ENCODE assay signal across 13 mouse cellular contexts in genomic region chr5:112843676-112844257, GRCm38 (mm10). TPM values are rescaled to one million over a fixed set of nuclear protein-coding genes. Genes with fewer than 3 reads are reported as not detected.
DNase-seq lines count a peak whose midpoint lies in the region; ATAC-seq and TF ChIP-seq lines count a peak whose summit lies in the region.
"Had no signal": no experiment of that assay in that cellular context is flagged by ENCODE, and none has a peak within 500 bp of the region (broad histone marks: within the 10 kb centered on the region; RNA-seq: fewer than 3 reads in every experiment).

No protein-coding gene starts in this region.

- no peaks in the 10 kb centered on the region for H3K36me3 ChIP-seq in forebrain, postnatal 0 days (ENCODE audit: insufficient read depth)
- no peaks in the 10 kb centered on the region for H3K36me3 ChIP-seq in midbrain, embryonic 13.5 days

- peaks cover 16% of the 10 kb centered on the region; the same call in 1 of the 2 replicates for H3K4me1 ChIP-seq in forebrain, postnatal 0 days (ENCODE audit: insufficient read depth)
- H3K4me1 ChIP-seq in midbrain, embryonic 13.5 days (replicated peaks): peaks cover 66% of the 10 kb centered on the region

- peak overlapping the region; percentile 41; the same call in 1 of the 2 replicates for H3K27ac ChIP-seq in forebrain, postnatal 0 days (ENCODE audit: low read depth, low read length)
- H3K27ac ChIP-seq in midbrain, embryonic 13.5 days: peak overlapping the region; percentile 88
- H3K27ac ChIP-seq: liver, embryonic 14.5 days had no signal

- ATAC-seq in forebrain, postnatal 0 days: peak; percentile 46; the same call in 1 of the 2 replicates
- ATAC-seq in midbrain, embryonic 13.5 days: peak; percentile 71
- no peak for ATAC-seq in granulocyte monocyte progenitor cell, adult 5-6 weeks (replicated peaks; ENCODE audit: poor library complexity, severe bottlenecking)
- no peak for ATAC-seq in frontal cortex, adult (ENCODE audit: low TSS enrichment)

- no peaks in the 10 kb centered on the region for H3K27me3 ChIP-seq in forebrain, postnatal 0 days (ENCODE audit: insufficient read depth, low read length)
- 0 out of 2 replicates have a peak, but pooled peaks cover 9% of the 10 kb centered on the region for H3K27me3 ChIP-seq in midbrain, embryonic 13.5 days

- H3K4me2 ChIP-seq in forebrain, postnatal 0 days (ENCODE audit: low read depth): no peak overlapping the region
- H3K4me2 ChIP-seq in midbrain, embryonic 13.5 days (replicated peaks): no peak overlapping the region

- no peak overlapping the region for H3K9ac ChIP-seq in forebrain, postnatal 0 days
- no peak overlapping the region; the same call in 1 of the 2 replicates for H3K9ac ChIP-seq in midbrain, embryonic 13.5 days (replicated peaks)
- H3K9ac ChIP-seq: liver, embryonic 14.5 days had no signal

- TF ChIP-seq CTCF in forebrain, postnatal 0 days (IDR thresholded peaks at IDR 0.05; ENCODE audit: low read depth): no peak

- 27% methylated on average over 6 of the region's 6 CpGs for WGBS in forebrain, postnatal 0 days
- WGBS in midbrain, embryonic 13.5 days: 19% methylated on average over 6 of the region's 6 CpGs

- intact Hi-C loops in left cerebral cortex, postnatal 14 days (cut with DNase I): no loop called here

- peak; percentile 21 for DNase-seq in ES-CJ7 (ENCODE audit: low read depth, low spot score)
- DNase-seq in embryo, embryonic 10.5 days (ENCODE audit: low spot score): peak; percentile 79
- peak; percentile 71 for DNase-seq in forebrain, postnatal 0 days
- no peak for DNase-seq in left cerebral cortex, postnatal 14 days (ENCODE audit: low spot score in 2 of 2)
- no peak for DNase-seq in lung, postnatal 14 days
- DNase-seq: cerebellum, adult 9-11 months; kidney, postnatal 10 days; thymus, postnatal 25 days had no signal

- H3K4me3 ChIP-seq in forebrain, postnatal 0 days (ENCODE audit: low read depth, low read length): no peak overlapping the region
- no peak overlapping the region for H3K4me3 ChIP-seq in midbrain, embryonic 13.5 days (replicated peaks)

- no peaks in the 10 kb centered on the region for H3K9me3 ChIP-seq in forebrain, postnatal 0 days (ENCODE audit: low read length)
- H3K9me3 ChIP-seq in midbrain, embryonic 13.5 days: no peaks in the 10 kb centered on the region

RNA-seq across cellular contexts. Expression of gene Myo18b, which starts 52.4 kb away (rescaled TPM):
- 2.0 and 2.5 TPM in 2 replicates for total RNA-seq in forebrain, postnatal 0 days (2014; rRNA removed)
- polyA plus RNA-seq in forebrain, postnatal 0 days (2015; fragmentation: Nextera tagmentation; extraction: Ambion mirVana): 1.0 and 1.6 TPM in 2 replicates
- 2.1 and 2.3 TPM in 2 replicates for polyA plus RNA-seq in midbrain, embryonic 13.5 days (2015; fragmentation: Nextera tagmentation; extraction: Ambion mirVana)
- total RNA-seq in left cerebral cortex, postnatal 14 days (2021): 1 to 10 TPM; 2.8 to 3.0 TPM
- total RNA-seq in granulocyte monocyte progenitor cell, adult 5-6 weeks (2014; fragmentation: Nextera tagmentation): 0.06 and 0.92 TPM in 2 replicates
- total RNA-seq in granulocyte monocyte progenitor cell, adult 5-6 weeks (2017): 1.2 and 1.9 TPM in 2 replicates
- total RNA-seq: hematopoietic stem cell, adult 5-6 weeks had no signal

Comparison
In these comparisons a context has a peak if more than half of its experiments do, and no peak if none do; other contexts are left out.
1. DNase-seq: peak in ES-CJ7 (single experiment), embryo, embryonic 10.5 days (single experiment) and forebrain, postnatal 0 days (single experiment); none in left cerebral cortex, postnatal 14 days (0 of 2) and lung, postnatal 14 days (single experiment).
2. ATAC-seq: peak in forebrain, postnatal 0 days (single experiment) and midbrain, embryonic 13.5 days (single experiment); none in granulocyte monocyte progenitor cell, adult 5-6 weeks (single experiment) and frontal cortex, adult (single experiment).